Mouse (Mus musculus) Patski (cell line): ENCODE data around the gene Dgkz. TPM values are rescaled to one million over a fixed set of nuclear protein-coding genes. Genes with fewer than 3 reads are reported as not detected.

ENCODE experiments used
- ATAC-seq: fragments of 100-300 bp; one replicate; pipeline ENCODE4 v1.8.0; 2021
- CTCF ChIA-PET: fragments of 350-600 bp; sonication (Branson Sonifier 250); formaldehyde crosslinking; loops from one replicate; lab custom pipeline; 2022; ENCODE audit warnings: inconsistent platforms; lab: Charles Lee
- POLR2A ChIA-PET: fragments of 350-600 bp; sonication (Branson Sonifier 250); formaldehyde crosslinking; loops from one replicate; lab custom pipeline; 2022; ENCODE audit warnings: antibody characterized with exemption, inconsistent platforms; lab: Charles Lee
- DNase-seq: peaks from one replicate; pipeline ENCODE4 v3.0.0-alpha.2; 2011; ENCODE audit warnings: low read depth, low spot score
- H3K27me3 ChIP-seq: fragments of 371-371 bp; one replicate; pipeline ENCODE4 v1.5.1; 2021
- CTCF ChIP-seq: fragments of 100-300 bp; IDR thresholded peaks from one replicate; pipeline ENCODE4 v1.5.1; 2021
- in situ Hi-C: fragments of 300-500 bp; cut with MboI; formaldehyde crosslinking; loops from 3 replicates; pipeline ENCODE4 v1.11.1; 2018; ENCODE audit warnings: low pct_unique_long_range_greater_than_20kb, mixed read lengths
- polyA plus RNA-seq: library from polyadenylated mRNA; unstranded; gene quantifications from one replicate; pipeline ENCODE4 v1.2.3, GENCODE M21; 2021

Gene Dgkz
- polyA plus RNA-seq, 1 experiment from 2014 or later, result 38.5 TPM

GRCm38 (mm10) chr2:91930761-91931291 lies 44.8 kb downstream of the Dgkz start:
- in situ Hi-C loops, result no loop called here
- TF ChIP-seq CTCF, result no peak
- DNase-seq (no peak), ATAC-seq (no peak)
- no peaks in the 10 kb centered on the region for H3K27me3 ChIP-seq
- ChIA-PET CTCF (interaction anchor here (1.2 to 1.3 kb wide), 2 partner anchors 163 to 325 kb away, joined by 3 read pairs; no protein-coding TSS in a partner anchor), POLR2A (no interaction called here)

- TF ChIP-seq CTCF, result no peak
- H3K27me3 ChIP-seq, result no peaks in the 10 kb centered on the region
- ChIA-PET CTCF (interaction anchor here (1.0 to 1.3 kb wide), 3 partner anchors 162 to 324 kb away, joined by 3 to 4 read pairs (median 3); no protein-coding TSS in a partner anchor), POLR2A (no interaction called here)
- ATAC-seq (no peak), DNase-seq (no peak)
- in situ Hi-C loops, result loop anchor here (5.0 kb wide), 1 partner anchor 148 kb away; no protein-coding TSS in a partner anchor
Measured at GRCm38 (mm10) chr2:91929936-91930335, 45.7 kb downstream of the Dgkz start.

- TF ChIP-seq CTCF, result no peak
- in situ Hi-C loops, result loop anchor here (5.0 kb wide), 1 partner anchor 147 kb away; no protein-coding TSS in a partner anchor
- DNase-seq, result no peak
- ChIA-PET POLR2A (no interaction called here), CTCF (interaction anchor here (1.0 to 1.3 kb wide), 3 partner anchors 161 to 323 kb away, joined by 3 to 4 read pairs (median 3); no protein-coding TSS in a partner anchor)
- ATAC-seq, result no peak
- H3K27me3 ChIP-seq, result no peaks in the 10 kb centered on the region
Measured at GRCm38 (mm10) chr2:91929455-91929854, 46.2 kb downstream of the Dgkz start.

GRCm38 (mm10) chr2:91928534-91929350 lies 46.9 kb downstream of the Dgkz start:
- DNase-seq (no peak), ATAC-seq (no peak)
- H3K27me3 ChIP-seq, result no peaks in the 10 kb centered on the region
- POLR2A ChIA-PET, result no interaction called here
- in situ Hi-C loops, result loop anchor here (5.0 kb wide), 1 partner anchor 146 kb away; no protein-coding TSS in a partner anchor
- CTCF ChIA-PET, result interaction anchor here (1.0 kb wide), 1 partner anchor 177 kb away, joined by 4 read pairs; no protein-coding TSS in a partner anchor
- no peak for TF ChIP-seq CTCF

- CTCF ChIA-PET, result no interaction called here
- no peak for TF ChIP-seq CTCF
- in situ Hi-C loops, result loop anchor here (5.0 kb wide), 1 partner anchor 146 kb away; no protein-coding TSS in a partner anchor
- POLR2A ChIA-PET, result interaction anchor here (0.5 kb wide), 1 partner anchor 25 kb away, joined by 5 read pairs; no protein-coding TSS in a partner anchor
- DNase-seq (no peak), ATAC-seq (no peak)
- H3K27me3 ChIP-seq, result peaks cover 5% of the 10 kb centered on the region
Measured at GRCm38 (mm10) chr2:91927826-91928533, 47.7 kb downstream of the Dgkz start.

- POLR2A ChIA-PET, result no interaction called here
- H3K27me3 ChIP-seq, result peaks cover 12% of the 10 kb centered on the region
- CTCF ChIA-PET, result no interaction called here
- in situ Hi-C loops, result loop anchor here (5.0 kb wide), 1 partner anchor 145 kb away; no protein-coding TSS in a partner anchor
- ATAC-seq (no peak), DNase-seq (no peak)
- TF ChIP-seq CTCF, result no peak
Measured at GRCm38 (mm10) chr2:91926949-91927348, 48.7 kb downstream of the Dgkz start, which contains the start of gene Chrm4. Chrm4 (plus strand) TSS chr2:91927249.

GRCm38 (mm10) chr2:91925442-91925841 lies 50.2 kb downstream of the Dgkz start:
- H3K27me3 ChIP-seq, result peaks cover 12% of the 10 kb centered on the region
- CTCF ChIA-PET, result interaction anchor here (1.0 to 1.4 kb wide), 3 partner anchors 10 to 19 kb away, joined by 3 to 4 read pairs (median 3); no protein-coding TSS in a partner anchor
- POLR2A ChIA-PET, result no interaction called here
- ATAC-seq (no peak), DNase-seq (no peak)
- in situ Hi-C loops, result loop anchor here (5.0 kb wide), 1 partner anchor 143 kb away; no protein-coding TSS in a partner anchor
- no peak for TF ChIP-seq CTCF

- ATAC-seq, result no peak
- in situ Hi-C loops, result loop anchor here (5.0 kb wide), 1 partner anchor 142 kb away; no protein-coding TSS in a partner anchor
- no peak for TF ChIP-seq CTCF
Measured at GRCm38 (mm10) chr2:91924726-91925125, 50.9 kb downstream of the Dgkz start.

GRCm38 (mm10) chr2:91923415-91924337 lies 52.0 kb downstream of the Dgkz start:
- in situ Hi-C loops, result no loop called here
- DNase-seq (no peak), ATAC-seq (no peak)
- TF ChIP-seq CTCF, result no peak
- peaks cover 12% of the 10 kb centered on the region for H3K27me3 ChIP-seq
- CTCF ChIA-PET, result interaction anchor here (1.0 to 1.2 kb wide), 2 partner anchors 21 to 145 kb away, joined by 3 read pairs; no protein-coding TSS in a partner anchor
- POLR2A ChIA-PET, result no interaction called here

More at GRCm38 (mm10) chr2:91924726-91925125, 50.9 kb downstream of the Dgkz start:
- peaks cover 12% of the 10 kb centered on the region for H3K27me3 ChIP-seq
- POLR2A ChIA-PET, result no interaction called here
- DNase-seq, result no peak
- CTCF ChIA-PET, result interaction anchor here (1.3 to 1.4 kb wide), 2 partner anchors 9 to 12 kb away, joined by 3 to 4 read pairs; no protein-coding TSS in a partner anchor
